Mouse (Mus musculus): ENCODE data around the gene Emilin1.
"Not testable (repeated sequence)": the region's sequence is repeated elsewhere in the genome, so short reads cannot be mapped to it uniquely, and the experiment has no call there.

The Emilin1 gene

GRCm38 (mm10) chr5:30913060-30913841 lies at the start of gene Emilin1:
Gene Emilin1 (plus strand): TSS chr5:30913402.
- no peak for DNase-seq

GRCm38 (mm10) chr5:30863852-30864251 lies 49.4 kb upstream of the Emilin1 start:
- DNase-seq: no peak

GRCm38 (mm10) chr5:30864322-30864721 lies 48.9 kb upstream of the Emilin1 start:
- no peak for DNase-seq

GRCm38 (mm10) chr5:30866871-30867270 lies 46.3 kb upstream of the Emilin1 start:
- no peak for DNase-seq

GRCm38 (mm10) chr5:30867712-30868111 lies 45.5 kb upstream of the Emilin1 start, which contains the start of gene Tmem214:
Gene Tmem214 (plus strand): TSS chr5:30868012.
- no peak for DNase-seq

- no peak for DNase-seq
Observed at GRCm38 (mm10) chr5:30868981-30869380, 44.2 kb upstream of the Emilin1 start.

GRCm38 (mm10) chr5:30869405-30870130 lies 43.6 kb upstream of the Emilin1 start:
- peak; percentile 87 for DNase-seq

- DNase-seq: no peak
Observed at GRCm38 (mm10) chr5:30870131-30870406, 43.1 kb upstream of the Emilin1 start.

GRCm38 (mm10) chr5:30872574-30872973 lies 40.6 kb upstream of the Emilin1 start:
- DNase-seq: no peak

GRCm38 (mm10) chr5:30874365-30874764 lies 38.8 kb upstream of the Emilin1 start:
- no peak for DNase-seq

- no peak for DNase-seq
Observed at GRCm38 (mm10) chr5:30878616-30879015, 34.6 kb upstream of the Emilin1 start.

- no peak for DNase-seq
Observed at GRCm38 (mm10) chr5:30879347-30879943, 33.8 kb upstream of the Emilin1 start.

- not testable (repeated sequence) for DNase-seq
Observed at GRCm38 (mm10) chr5:30881839-30882238, 31.4 kb upstream of the Emilin1 start.

- DNase-seq: no peak
Observed at GRCm38 (mm10) chr5:30886209-30886608, 27.0 kb upstream of the Emilin1 start.

- DNase-seq: no peak
Observed at GRCm38 (mm10) chr5:30886731-30887130, 26.5 kb upstream of the Emilin1 start.

- DNase-seq: peak; percentile 75
Observed at GRCm38 (mm10) chr5:30887331-30887761, 25.9 kb upstream of the Emilin1 start.

- peak; percentile 90 for DNase-seq
Observed at GRCm38 (mm10) chr5:30887858-30888336, 25.3 kb upstream of the Emilin1 start.

- peak; percentile 92 for DNase-seq
Observed at GRCm38 (mm10) chr5:30888337-30889087, 24.7 kb upstream of the Emilin1 start, which contains the start of gene Agbl5. Gene Agbl5 (plus strand): TSS chr5:30888694.

- DNase-seq: no peak
Observed at GRCm38 (mm10) chr5:30889088-30889754, 24.0 kb upstream of the Emilin1 start.

GRCm38 (mm10) chr5:30890375-30890774 lies 22.8 kb upstream of the Emilin1 start:
- DNase-seq: no peak

- DNase-seq: no peak
Observed at GRCm38 (mm10) chr5:30901860-30902259, 11.3 kb upstream of the Emilin1 start.

- peak; percentile 88 for DNase-seq
Observed at GRCm38 (mm10) chr5:30907413-30908059, 5.7 kb upstream of the Emilin1 start, which contains the start of gene Ost4. Gene Ost4 (minus strand): TSS chr5:30907788.
